Mouse (Mus musculus) CH12.LX (cell line): ENCODE measurements around the gene Mlf1.

ENCODE experiments used
- CTCF ChIP-seq, 2 experiments: IDR thresholded peaks in 1 of 2; conservative IDR thresholded peaks in 1 of 2; 2 replicates each; pipeline ENCODE4 v1.5.1; 2011 to 2012; ENCODE audit warnings: low read depth in 2 of 2, low read length in 2 of 2, improper control_type of control experiment in 1 of 2, inconsistent platforms in 1 of 2, mild to moderate bottlenecking in 1 of 2, moderate library complexity in 1 of 2
- HCFC1 ChIP-seq: IDR thresholded peaks from 2 replicates; pipeline ENCODE4 v1.6.1; 2012; ENCODE audit warnings: low read depth, mild to moderate bottlenecking, inconsistent platforms, low read length, improper control_type of control experiment
- POLR2A ChIP-seq: IDR thresholded peaks from 2 replicates; pipeline ENCODE4 v1.6.1; 2011; ENCODE audit warnings: low read depth, mild to moderate bottlenecking, improper control_type of control experiment, low read length
- RAD21 ChIP-seq: IDR thresholded peaks from 2 replicates; pipeline ENCODE4 v1.6.1; 2011; ENCODE audit warnings: low read depth, mild to moderate bottlenecking, low read length, improper control_type of control experiment, moderate library complexity

- peak; percentile 81 for TF ChIP-seq RAD21
- TF ChIP-seq HCFC1 = no peak
- TF ChIP-seq POLR2A = no peak
- peak; percentile 62 to 80 for TF ChIP-seq CTCF (conservative IDR thresholded peaks at IDR 0.05 in 1 of 2, IDR thresholded peaks at IDR 0.05 in 1 of 2; ENCODE audit: low read depth in 2 of 2, low read length in 2 of 2)
Observed at GRCm38 (mm10) chr3:67352128-67352762, 21.7 kb upstream of the Mlf1 start.
